Mouse (Mus musculus): ENCODE measurements around the gene Zfp629. TPM values are rescaled to one million over a fixed set of nuclear protein-coding genes. Genes with fewer than 3 reads are reported as not detected.
"Not testable (repeated sequence)": the region's sequence is repeated elsewhere in the genome, so short reads cannot be mapped to it uniquely, and the experiment has no call there.

Gene Zfp629
- polyA plus RNA-seq, 1 experiment from 2014 or later: 37.9 TPM

DNA sequence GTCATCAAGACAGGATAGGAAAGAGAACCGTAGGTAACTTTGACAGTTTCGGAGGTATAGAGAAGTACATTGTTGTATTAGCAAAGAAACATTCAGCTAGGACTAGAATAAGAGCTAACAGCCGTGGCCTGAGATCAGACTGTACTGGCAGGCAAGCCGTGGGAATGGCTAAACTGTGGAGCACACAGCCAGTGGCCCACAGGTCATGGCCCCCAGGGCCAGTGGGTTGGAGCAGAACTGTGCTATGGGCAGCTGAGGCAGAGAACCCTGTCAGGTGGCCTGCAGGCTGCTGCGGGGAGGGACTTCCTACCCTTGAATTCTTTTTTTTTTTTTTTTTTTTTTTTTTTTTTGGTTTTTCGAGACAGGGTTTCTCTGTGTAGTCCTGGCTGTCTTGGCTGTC lies 33.6 kb upstream of the Zfp629 start:
- Histone ChIP-seq H3K4me2 (ENCODE audit: low read depth) (no peak overlapping the region), H3K27ac (ENCODE audit: low read depth, low read length) (no peak overlapping the region), H3K36me3 (ENCODE audit: control insufficient read depth, insufficient read depth, low read length) (no peaks in the 10 kb centered on the region), H3K9me3 (ENCODE audit: control insufficient read depth, low read length) (no peaks in the 10 kb centered on the region), H3K9ac (ENCODE audit: low read length) (no peak overlapping the region), H3K27me3 (ENCODE audit: control insufficient read depth, insufficient read depth, low read length) (no peaks in the 10 kb centered on the region), H3K4me1 (ENCODE audit: control insufficient read depth, insufficient read depth, low read length) (no peaks in the 10 kb centered on the region), H3K4me3 (ENCODE audit: low read depth, low read length) (no peak overlapping the region)
- DNase-seq (ENCODE audit: low spot score): no peak
- ATAC-seq (ENCODE audit: insufficient read depth, low FRiP score, low TSS enrichment): no peak
- 89% methylated on average over 6 of the region's 6 CpGs for WGBS

GRCm38 (mm10) chr7:127648516-127649201 lies 33.1 kb upstream of the Zfp629 start:
- H3K4me3 ChIP-seq (ENCODE audit: low read depth, low read length): no peak overlapping the region
- H3K36me3 ChIP-seq (ENCODE audit: control insufficient read depth, insufficient read depth, low read length): no peaks in the 10 kb centered on the region
- H3K4me1 ChIP-seq (ENCODE audit: control insufficient read depth, insufficient read depth, low read length): no peaks in the 10 kb centered on the region
- H3K27me3 ChIP-seq (ENCODE audit: control insufficient read depth, insufficient read depth, low read length): no peaks in the 10 kb centered on the region
- no peak overlapping the region for H3K9ac ChIP-seq (ENCODE audit: low read length)
- H3K27ac ChIP-seq (ENCODE audit: low read depth, low read length): no peak overlapping the region
- no peak overlapping the region for H3K4me2 ChIP-seq (ENCODE audit: low read depth)
- ATAC-seq (ENCODE audit: insufficient read depth, low FRiP score, low TSS enrichment) (no peak), DNase-seq (ENCODE audit: low spot score) (no peak)
- WGBS: 77% methylated on average over 4 of the region's 4 CpGs
- H3K9me3 ChIP-seq (ENCODE audit: control insufficient read depth, low read length): no peaks in the 10 kb centered on the region

DNA sequence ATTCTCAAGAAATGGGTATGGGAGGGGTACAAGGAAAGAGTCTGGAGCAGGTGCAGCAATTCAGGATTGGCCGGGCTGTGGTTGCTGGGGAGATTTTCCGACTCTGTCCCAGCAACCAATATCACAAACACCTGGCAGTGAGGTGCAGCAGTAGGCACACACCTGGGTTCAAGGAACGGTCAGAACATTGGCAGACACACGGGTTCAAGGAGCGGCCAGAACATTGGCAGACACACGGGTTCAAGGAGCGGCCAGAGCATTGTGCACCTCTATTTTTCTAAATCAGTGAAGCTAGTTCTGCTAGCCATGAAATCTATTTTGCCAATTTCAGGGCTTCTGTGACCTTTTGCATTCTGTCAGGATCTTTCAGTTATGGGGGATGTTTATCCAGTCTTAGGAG lies 32.0 kb upstream of the Zfp629 start:
- not testable (repeated sequence) for H3K27me3 ChIP-seq (ENCODE audit: control insufficient read depth, insufficient read depth, low read length); H3K27ac ChIP-seq (ENCODE audit: low read depth, low read length); H3K4me1 ChIP-seq (ENCODE audit: control insufficient read depth, insufficient read depth, low read length); DNase-seq (ENCODE audit: low spot score); H3K4me2 ChIP-seq (ENCODE audit: low read depth); H3K36me3 ChIP-seq (ENCODE audit: control insufficient read depth, insufficient read depth, low read length); H3K9me3 ChIP-seq (ENCODE audit: control insufficient read depth, low read length); ATAC-seq (ENCODE audit: insufficient read depth, low FRiP score, low TSS enrichment); H3K9ac ChIP-seq (ENCODE audit: low read length); H3K4me3 ChIP-seq (ENCODE audit: low read depth, low read length)
- WGBS: 97% methylated on average over 7 of the region's 7 CpGs

GRCm38 (mm10) chr7:127646363-127646762 lies 30.8 kb upstream of the Zfp629 start:
- no peaks in the 10 kb centered on the region for H3K36me3 ChIP-seq (ENCODE audit: control insufficient read depth, insufficient read depth, low read length)
- H3K4me3 ChIP-seq (ENCODE audit: low read depth, low read length): no peak overlapping the region
- ATAC-seq (ENCODE audit: insufficient read depth, low FRiP score, low TSS enrichment) (no peak), DNase-seq (ENCODE audit: low spot score) (no peak)
- 84% methylated on average over 4 of the region's 4 CpGs for WGBS
- H3K27ac ChIP-seq (ENCODE audit: low read depth, low read length): no peak overlapping the region
- no peaks in the 10 kb centered on the region for H3K9me3 ChIP-seq (ENCODE audit: control insufficient read depth, low read length)
- no peaks in the 10 kb centered on the region for H3K27me3 ChIP-seq (ENCODE audit: control insufficient read depth, insufficient read depth, low read length)
- H3K9ac ChIP-seq (ENCODE audit: low read length): no peak overlapping the region
- no peaks in the 10 kb centered on the region for H3K4me1 ChIP-seq (ENCODE audit: control insufficient read depth, insufficient read depth, low read length)
- no peak overlapping the region for H3K4me2 ChIP-seq (ENCODE audit: low read depth)

- no peak overlapping the region for H3K4me2 ChIP-seq (ENCODE audit: low read depth)
- no peak overlapping the region for H3K9ac ChIP-seq (ENCODE audit: low read length)
- ATAC-seq (ENCODE audit: insufficient read depth, low FRiP score, low TSS enrichment): no peak
- DNase-seq (ENCODE audit: low spot score): no peak
- 0 out of 2 replicates have a peak, but pooled peaks cover 4% of the 10 kb centered on the region for H3K4me1 ChIP-seq (ENCODE audit: control insufficient read depth, insufficient read depth, low read length)
- WGBS: 86% methylated on average over 4 of the region's 4 CpGs
- H3K4me3 ChIP-seq (ENCODE audit: low read depth, low read length): no peak overlapping the region
- no peaks in the 10 kb centered on the region for H3K27me3 ChIP-seq (ENCODE audit: control insufficient read depth, insufficient read depth, low read length)
- no peaks in the 10 kb centered on the region for H3K36me3 ChIP-seq (ENCODE audit: control insufficient read depth, insufficient read depth, low read length)
- H3K27ac ChIP-seq (ENCODE audit: low read depth, low read length): no peak overlapping the region
- H3K9me3 ChIP-seq (ENCODE audit: control insufficient read depth, low read length): no peaks in the 10 kb centered on the region
Observed at GRCm38 (mm10) chr7:127642254-127642653, 26.7 kb upstream of the Zfp629 start.

DNA sequence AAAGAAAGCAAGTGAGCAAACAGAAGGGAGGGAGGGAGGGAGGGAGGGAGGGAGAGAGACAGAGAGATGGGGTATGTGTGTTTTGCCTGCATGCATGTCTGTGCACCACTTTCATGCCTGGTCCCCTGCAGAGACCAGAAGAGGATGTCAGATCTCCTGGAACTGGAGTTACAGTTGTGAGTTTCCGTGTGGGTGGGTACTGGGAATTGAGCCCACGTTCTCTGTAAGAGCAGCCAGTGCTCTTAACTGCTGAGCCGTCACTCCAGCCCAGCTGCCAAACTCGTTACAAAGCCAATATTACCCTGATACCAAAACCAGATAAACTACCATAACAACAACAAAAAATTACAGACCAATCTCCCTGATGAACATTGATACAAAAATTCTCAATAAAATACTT lies 25.7 kb upstream of the Zfp629 start:
- Histone ChIP-seq H3K27ac (ENCODE audit: low read depth, low read length) (no peak overlapping the region), H3K4me1 (ENCODE audit: control insufficient read depth, insufficient read depth, low read length) (0 out of 2 replicates have a peak, but pooled peaks cover 4% of the 10 kb centered on the region), H3K4me3 (ENCODE audit: low read depth, low read length) (no peak overlapping the region), H3K36me3 (ENCODE audit: control insufficient read depth, insufficient read depth, low read length) (no peaks in the 10 kb centered on the region), H3K9me3 (ENCODE audit: control insufficient read depth, low read length) (no peaks in the 10 kb centered on the region), H3K27me3 (ENCODE audit: control insufficient read depth, insufficient read depth, low read length) (no peaks in the 10 kb centered on the region), H3K4me2 (ENCODE audit: low read depth) (no peak overlapping the region), H3K9ac (ENCODE audit: low read length) (no peak overlapping the region)
- 48% methylated on average over 4 of the region's 4 CpGs for WGBS
- DNase-seq (ENCODE audit: low spot score) (no peak), ATAC-seq (ENCODE audit: insufficient read depth, low FRiP score, low TSS enrichment) (no peak)

GRCm38 (mm10) chr7:127636963-127637362 lies 21.4 kb upstream of the Zfp629 start:
- ATAC-seq (ENCODE audit: insufficient read depth, low FRiP score, low TSS enrichment): no peak

DNA sequence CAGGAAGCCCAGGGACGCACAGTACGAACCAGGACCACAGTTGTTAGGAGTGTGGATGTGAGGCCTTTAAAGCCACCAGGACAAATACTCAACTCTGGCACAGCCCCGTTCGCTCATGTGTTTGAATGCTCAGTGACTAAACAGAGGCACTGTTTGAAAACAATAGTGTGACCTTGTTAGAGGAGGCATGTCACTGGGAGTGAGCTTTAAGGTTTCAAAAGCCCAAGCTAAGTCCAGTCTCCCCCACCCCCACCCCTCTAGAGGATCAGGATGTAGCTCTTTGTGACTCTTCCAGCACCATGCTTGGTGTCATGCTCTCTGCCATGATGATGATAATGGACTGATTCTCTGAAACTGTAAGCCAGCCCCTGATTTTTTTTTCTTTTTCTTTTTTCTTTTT lies 15.8 kb upstream of the Zfp629 start:
- no peak overlapping the region for H3K27ac ChIP-seq (ENCODE audit: low read depth, low read length)
- 77% methylated on average over 4 of the region's 4 CpGs for WGBS
- H3K9ac ChIP-seq (ENCODE audit: low read length): no peak overlapping the region
- H3K4me1 ChIP-seq (ENCODE audit: control insufficient read depth, insufficient read depth, low read length): no peaks in the 10 kb centered on the region
- no peaks in the 10 kb centered on the region for H3K9me3 ChIP-seq (ENCODE audit: control insufficient read depth, low read length)
- H3K4me2 ChIP-seq (ENCODE audit: low read depth): no peak overlapping the region
- no peaks in the 10 kb centered on the region for H3K27me3 ChIP-seq (ENCODE audit: control insufficient read depth, insufficient read depth, low read length)
- DNase-seq (ENCODE audit: low spot score) (no peak), ATAC-seq (ENCODE audit: insufficient read depth, low FRiP score, low TSS enrichment) (no peak)
- no peak overlapping the region for H3K4me3 ChIP-seq (ENCODE audit: low read depth, low read length)
- H3K36me3 ChIP-seq (ENCODE audit: control insufficient read depth, insufficient read depth, low read length): no peaks in the 10 kb centered on the region

More at GRCm38 (mm10) chr7:127636963-127637362, 21.4 kb upstream of the Zfp629 start:
- Histone ChIP-seq H3K4me2 (ENCODE audit: low read depth) (peak overlapping the region; percentile 67), H3K27me3 (ENCODE audit: control insufficient read depth, insufficient read depth, low read length) (no peaks in the 10 kb centered on the region), H3K36me3 (ENCODE audit: control insufficient read depth, insufficient read depth, low read length) (no peaks in the 10 kb centered on the region), H3K27ac (ENCODE audit: low read depth, low read length) (no peak overlapping the region), H3K4me1 (ENCODE audit: control insufficient read depth, insufficient read depth, low read length) (0 out of 2 replicates have a peak, but pooled peaks cover 4% of the 10 kb centered on the region), H3K9ac (ENCODE audit: low read length) (peak overlapping the region; percentile 68), H3K4me3 (ENCODE audit: low read depth, low read length) (peak overlapping the region; percentile 48), H3K9me3 (ENCODE audit: control insufficient read depth, low read length) (no peaks in the 10 kb centered on the region)
- DNase-seq (ENCODE audit: low spot score): peak; percentile 84
- under 1% methylated on average over 27 of the region's 27 CpGs for WGBS

- 86% methylated on average over 5 of the region's 5 CpGs for WGBS
Observed at GRCm38 (mm10) chr7:127628646-127629045, 13.0 kb upstream of the Zfp629 start.

More at GRCm38 (mm10) chr7:127628646-127629045, 13.0 kb upstream of the Zfp629 start:
- Histone ChIP-seq H3K9ac (ENCODE audit: low read length) (no peak overlapping the region), H3K27ac (ENCODE audit: low read depth, low read length) (no peak overlapping the region), H3K4me2 (ENCODE audit: low read depth) (no peak overlapping the region), H3K36me3 (ENCODE audit: control insufficient read depth, insufficient read depth, low read length) (no peaks in the 10 kb centered on the region), H3K27me3 (ENCODE audit: control insufficient read depth, insufficient read depth, low read length) (no peaks in the 10 kb centered on the region), H3K9me3 (ENCODE audit: control insufficient read depth, low read length) (no peaks in the 10 kb centered on the region), H3K4me1 (ENCODE audit: control insufficient read depth, insufficient read depth, low read length) (no peaks in the 10 kb centered on the region), H3K4me3 (ENCODE audit: low read depth, low read length) (no peak overlapping the region)
- DNase-seq (ENCODE audit: low spot score) (no peak), ATAC-seq (ENCODE audit: insufficient read depth, low FRiP score, low TSS enrichment) (no peak)
